Mouse (Mus musculus): ENCODE measurements around the gene Smap2.

DNA sequence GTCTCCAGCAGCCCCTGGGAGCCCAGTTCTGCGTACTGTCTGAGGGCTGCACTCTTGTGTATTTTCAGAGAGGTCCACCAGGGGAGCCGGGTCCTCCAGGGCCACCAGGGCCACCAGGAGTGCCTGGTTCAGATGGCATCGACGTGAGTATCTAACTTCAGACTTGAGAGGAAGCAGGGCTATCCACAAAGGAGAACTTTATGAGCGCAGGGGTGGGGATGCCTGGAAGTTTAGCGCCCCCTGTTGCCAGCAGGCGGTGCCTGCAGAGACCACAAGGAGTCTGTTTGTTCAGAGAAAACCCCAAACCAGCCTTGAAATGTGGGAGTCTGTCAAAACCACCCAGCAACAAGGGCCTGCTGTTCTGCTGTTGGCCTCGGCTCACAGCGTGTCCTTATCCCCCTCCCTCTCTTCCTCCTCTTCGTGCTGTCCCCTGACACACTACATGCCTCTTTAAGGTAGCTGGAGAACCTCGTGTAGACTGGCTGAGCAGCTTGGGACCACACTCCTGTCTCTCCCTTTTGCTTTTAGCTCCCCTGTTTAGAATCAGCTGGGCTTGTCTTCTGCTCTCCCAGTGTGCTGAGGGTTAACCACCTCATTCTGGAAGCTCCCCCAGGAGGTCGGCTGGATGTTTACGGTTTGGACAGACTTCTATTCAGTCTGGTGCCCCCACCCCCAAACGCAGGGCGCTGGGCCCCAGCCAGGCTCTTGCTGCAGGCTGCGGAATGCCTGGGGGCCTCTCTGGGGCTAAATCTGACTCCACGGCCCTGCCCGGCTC, 24.0 kb upstream of the Smap2 start:
- TF ChIP-seq CHD2 (IDR thresholded peaks at IDR 0.05; ENCODE audit: low read depth, low read length), result no peak
- no peak for TF ChIP-seq MAFK (IDR thresholded peaks at IDR 0.05; ENCODE audit: insufficient read depth, low read depth, low read length)
- no peak for TF ChIP-seq ZC3H11A (IDR thresholded peaks at IDR 0.05; ENCODE audit: borderline replicate concordance, low read depth, low read length)
